Mouse (Mus musculus) thymus, postnatal 25 days (tissue): ENCODE measurements around the gene Stoml2.

Experiments
- DNase-seq: peaks from one replicate; pipeline ENCODE4 v3.0.0; 2022

Stoml2 gene

GRCm38 (mm10) chr4:43031237-43031995 is at the start of gene Stoml2:
TSS of gene Stoml2 (minus strand) at chr4:43031710.
- peak; percentile 92 for DNase-seq

- DNase-seq = no peak
Measured at GRCm38 (mm10) chr4:43078071-43078718, 46.7 kb upstream of the Stoml2 start.

- DNase-seq = no peak
Measured at GRCm38 (mm10) chr4:43074923-43075322, 43.4 kb upstream of the Stoml2 start.

- no peak for DNase-seq
Measured at GRCm38 (mm10) chr4:43065471-43065870, 34.0 kb upstream of the Stoml2 start.

GRCm38 (mm10) chr4:43060286-43060685 is 28.8 kb upstream of the Stoml2 start:
- DNase-seq = no peak

- no peak for DNase-seq
Measured at GRCm38 (mm10) chr4:43059697-43060096, 28.2 kb upstream of the Stoml2 start.

GRCm38 (mm10) chr4:43058753-43059654 is 27.5 kb upstream of the Stoml2 start, which contains the start of gene Unc13b:
TSS of gene Unc13b (plus strand) at chr4:43058953.
- peak; percentile 43 for DNase-seq

GRCm38 (mm10) chr4:43058392-43058752 is 26.9 kb upstream of the Stoml2 start:
- DNase-seq = no peak

- DNase-seq = no peak
Measured at GRCm38 (mm10) chr4:43057654-43058053, 26.1 kb upstream of the Stoml2 start.

GRCm38 (mm10) chr4:43052627-43053026 is 21.1 kb upstream of the Stoml2 start:
- DNase-seq = no peak

GRCm38 (mm10) chr4:43047231-43047630 is 15.7 kb upstream of the Stoml2 start:
- DNase-seq = peak; percentile 69

GRCm38 (mm10) chr4:43046607-43047006 is 15.1 kb upstream of the Stoml2 start:
- no peak for DNase-seq

- DNase-seq = peak; percentile 81
Measured at GRCm38 (mm10) chr4:43045659-43046302, 14.3 kb upstream of the Stoml2 start, which contains the start of gene Fam214b. TSS of gene Fam214b (minus strand) at chr4:43046220.

GRCm38 (mm10) chr4:43045285-43045658 is 13.8 kb upstream of the Stoml2 start:
- DNase-seq = no peak

GRCm38 (mm10) chr4:43044673-43045072 is 13.2 kb upstream of the Stoml2 start:
- DNase-seq = no peak

- peak; percentile 65 for DNase-seq
Measured at GRCm38 (mm10) chr4:43043644-43044357, 12.3 kb upstream of the Stoml2 start.

GRCm38 (mm10) chr4:43040881-43041547 is 9.5 kb upstream of the Stoml2 start:
- no peak for DNase-seq

GRCm38 (mm10) chr4:43040114-43040572 is 8.6 kb upstream of the Stoml2 start:
- peak; percentile 90 for DNase-seq

GRCm38 (mm10) chr4:43039609-43040008 is 8.1 kb upstream of the Stoml2 start:
- no peak for DNase-seq

GRCm38 (mm10) chr4:43038567-43039495 is 7.3 kb upstream of the Stoml2 start:
- no peak for DNase-seq
